Mouse (Mus musculus) brain, embryonic 18.5 days (tissue): ENCODE measurements at regions not wholly inside any gene's neighbourhood (a gene's known extent, or its start where the extent isn't known, plus 50 kb on each side); places are given as distances from the start of the nearest gene placed in this dataset.
"Not testable (repeated sequence)": the region's sequence is repeated elsewhere in the genome, so short reads cannot be mapped to it uniquely, and the experiment has no call there.

Source experiments
- DNase-seq: peaks from one replicate; pipeline ENCODE4 v3.0.0-alpha.2; 2012; ENCODE audit warnings: low read depth, low spot score

- no peak for DNase-seq
These were observed 168.7 kb upstream of the Mon1b start for GRCm38 (mm10) chr8:113466683-113467082.

- DNase-seq, result no peak
These were observed 145.8 kb upstream of the Mon1b start for GRCm38 (mm10) chr8:113489436-113490107.

DNA sequence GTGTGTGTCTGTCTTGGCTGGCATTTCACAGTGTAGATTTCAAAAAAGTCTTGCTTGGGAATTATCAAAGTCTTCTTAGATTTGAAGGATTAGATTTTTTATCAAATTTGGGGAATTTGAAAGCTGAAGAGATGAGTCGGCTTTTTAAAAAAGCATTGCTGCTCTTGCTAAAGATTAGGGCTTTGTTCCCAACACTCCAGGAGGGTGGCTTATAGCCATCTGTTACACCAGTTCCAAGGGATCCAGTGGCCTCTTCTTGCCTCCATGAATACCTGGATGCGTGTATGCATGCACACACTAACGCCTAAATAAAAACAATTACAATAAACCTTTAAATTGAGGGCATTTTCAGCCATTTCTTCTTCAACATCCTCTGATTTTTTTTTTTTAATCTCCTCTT is 144.5 kb upstream of the Mon1b start:
- DNase-seq, result no peak

DNA sequence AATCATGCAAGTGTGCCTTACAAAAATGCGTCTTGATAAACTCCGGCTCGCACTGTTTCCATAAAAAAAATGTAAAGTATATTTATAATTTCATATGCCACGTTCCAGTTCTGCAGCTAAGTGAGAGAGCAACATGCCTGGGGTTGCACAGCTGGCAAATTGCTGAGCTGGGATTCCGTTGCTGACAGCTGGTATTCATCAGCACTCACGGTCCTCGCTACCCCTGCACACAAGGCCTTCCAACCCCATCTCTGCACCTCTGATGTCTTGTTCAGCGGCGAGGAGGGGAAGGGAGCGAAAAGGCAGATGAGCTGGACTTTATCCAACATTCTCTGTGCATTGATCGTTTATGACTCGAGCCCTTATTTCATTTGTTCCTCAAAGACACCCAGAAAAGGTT is 138.5 kb upstream of the Mon1b start:
- no peak for DNase-seq

GRCm38 (mm10) chr8:113502671-113503070 is 132.7 kb upstream of the Mon1b start:
- no peak for DNase-seq

GRCm38 (mm10) chr8:113512856-113513255 is 122.5 kb upstream of the Mon1b start:
- no peak for DNase-seq

GRCm38 (mm10) chr8:113513886-113514730 is 121.3 kb upstream of the Mon1b start:
- DNase-seq, result no peak

- not testable (repeated sequence) for DNase-seq
These were observed 120.5 kb upstream of the Mon1b start for GRCm38 (mm10) chr8:113514731-113515375.

- DNase-seq, result no peak
These were observed 119.2 kb upstream of the Mon1b start for GRCm38 (mm10) chr8:113516176-113516575.

DNA sequence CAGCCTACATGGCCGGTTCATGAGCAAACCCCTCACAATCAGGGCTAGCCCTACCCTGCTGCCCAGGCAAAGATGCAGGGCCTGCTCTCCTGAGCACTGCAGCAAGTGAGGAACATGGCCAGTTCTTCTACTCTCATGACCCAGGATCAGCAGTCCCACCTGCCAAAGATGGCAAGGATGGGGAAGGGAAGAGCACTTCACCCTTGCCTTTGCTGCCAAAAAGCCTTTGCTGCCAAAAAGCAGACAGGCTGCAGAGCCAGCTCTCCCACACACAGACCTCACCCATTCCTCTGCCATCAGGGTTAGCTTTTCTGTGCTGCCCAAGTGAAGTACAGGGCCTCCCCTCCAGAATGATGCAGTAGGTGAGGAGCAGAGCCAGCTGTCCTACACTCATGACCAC is 117.5 kb upstream of the Mon1b start:
- no peak for DNase-seq

GRCm38 (mm10) chr8:113523561-113523960 is 111.8 kb upstream of the Mon1b start:
- no peak for DNase-seq

DNA sequence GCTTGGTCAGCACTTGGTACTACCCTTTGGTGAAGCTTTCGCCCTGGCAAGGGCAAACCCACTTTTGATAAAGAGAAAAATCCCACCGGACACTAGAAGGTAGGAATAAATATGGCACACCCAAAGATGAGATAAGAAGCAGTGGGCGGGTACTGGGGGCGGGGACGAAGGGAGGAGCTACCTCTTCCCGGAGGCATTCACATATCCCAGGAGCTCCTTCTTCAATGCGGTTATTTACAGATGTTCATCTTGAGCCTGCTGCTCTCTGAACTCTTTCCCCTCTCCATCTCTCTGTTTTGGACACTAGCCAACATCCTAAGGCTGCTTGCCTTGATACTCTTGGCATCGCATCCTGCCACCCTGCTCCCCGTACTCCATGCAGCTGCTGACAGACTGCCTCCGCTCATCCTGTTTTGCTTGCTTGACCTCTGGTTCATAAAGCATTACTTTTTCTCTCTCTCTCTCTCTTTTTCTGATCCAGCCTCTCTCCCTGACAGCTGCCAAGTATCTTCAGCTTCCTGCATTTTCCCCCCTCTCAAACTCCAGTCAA is 104.2 kb upstream of the Mon1b start:
- no peak for DNase-seq

- DNase-seq, result no peak
These were observed 102.5 kb upstream of the Mon1b start for GRCm38 (mm10) chr8:113532881-113533280.

- no peak for DNase-seq
These were observed 94.0 kb upstream of the Mon1b start for GRCm38 (mm10) chr8:113541437-113541836.

DNA sequence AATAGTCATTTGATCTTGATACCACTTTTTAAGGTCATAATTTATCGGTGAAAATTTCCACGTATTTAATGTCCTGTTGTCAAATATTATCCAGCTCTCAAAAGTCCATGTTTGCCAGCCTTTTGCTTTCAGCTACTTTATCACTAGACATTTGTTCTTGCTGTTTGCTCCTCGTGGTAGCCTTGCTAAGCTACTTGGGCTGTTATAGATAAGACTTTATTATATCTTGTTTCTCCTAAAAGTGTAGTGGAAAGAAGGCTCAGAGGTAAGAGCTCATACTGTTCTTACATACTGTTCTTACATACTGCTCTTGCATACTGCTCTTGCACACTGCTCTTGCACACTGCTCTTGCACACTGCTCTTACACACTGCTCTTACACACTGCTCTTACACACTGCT is 93.3 kb upstream of the Mon1b start:
- DNase-seq, result no peak

DNA sequence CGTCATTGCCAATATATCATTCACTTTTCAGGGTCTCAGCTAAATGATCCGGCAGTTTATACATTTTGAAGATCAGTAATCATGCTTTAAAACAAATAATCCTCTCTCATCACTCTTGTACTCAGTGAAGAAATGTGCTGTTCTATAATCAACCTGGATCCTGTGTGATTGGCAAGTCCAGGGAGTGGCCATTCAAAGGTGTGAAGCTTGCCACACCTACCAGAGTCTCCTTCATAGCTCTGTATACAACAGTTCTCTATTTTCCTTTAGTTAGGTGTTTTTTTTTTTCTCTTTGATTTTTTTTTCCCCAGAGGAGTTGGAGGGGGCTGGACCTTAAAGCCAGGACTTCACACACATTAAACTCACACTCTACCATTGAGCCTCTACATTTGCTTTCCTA is 92.7 kb upstream of the Mon1b start:
- DNase-seq, result no peak

DNA sequence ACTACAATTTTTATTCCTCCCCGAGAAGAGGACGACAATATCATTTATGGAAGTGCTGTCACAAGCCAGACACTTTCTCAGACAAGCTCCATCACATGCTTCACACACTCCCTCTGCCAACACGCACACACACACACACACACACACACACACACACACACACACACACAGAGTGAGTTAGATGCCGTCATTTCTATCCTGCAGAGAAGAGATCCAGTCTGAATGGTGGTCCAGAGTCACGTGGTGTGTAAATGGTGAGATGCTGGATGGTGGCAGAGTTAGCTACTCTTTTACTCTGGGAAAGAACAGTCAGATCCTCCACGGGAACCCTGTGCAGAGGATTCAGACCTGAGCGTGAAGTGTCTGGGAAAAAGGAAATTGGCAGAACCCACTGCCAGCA is 86.2 kb upstream of the Mon1b start:
- DNase-seq, result no peak

DNA sequence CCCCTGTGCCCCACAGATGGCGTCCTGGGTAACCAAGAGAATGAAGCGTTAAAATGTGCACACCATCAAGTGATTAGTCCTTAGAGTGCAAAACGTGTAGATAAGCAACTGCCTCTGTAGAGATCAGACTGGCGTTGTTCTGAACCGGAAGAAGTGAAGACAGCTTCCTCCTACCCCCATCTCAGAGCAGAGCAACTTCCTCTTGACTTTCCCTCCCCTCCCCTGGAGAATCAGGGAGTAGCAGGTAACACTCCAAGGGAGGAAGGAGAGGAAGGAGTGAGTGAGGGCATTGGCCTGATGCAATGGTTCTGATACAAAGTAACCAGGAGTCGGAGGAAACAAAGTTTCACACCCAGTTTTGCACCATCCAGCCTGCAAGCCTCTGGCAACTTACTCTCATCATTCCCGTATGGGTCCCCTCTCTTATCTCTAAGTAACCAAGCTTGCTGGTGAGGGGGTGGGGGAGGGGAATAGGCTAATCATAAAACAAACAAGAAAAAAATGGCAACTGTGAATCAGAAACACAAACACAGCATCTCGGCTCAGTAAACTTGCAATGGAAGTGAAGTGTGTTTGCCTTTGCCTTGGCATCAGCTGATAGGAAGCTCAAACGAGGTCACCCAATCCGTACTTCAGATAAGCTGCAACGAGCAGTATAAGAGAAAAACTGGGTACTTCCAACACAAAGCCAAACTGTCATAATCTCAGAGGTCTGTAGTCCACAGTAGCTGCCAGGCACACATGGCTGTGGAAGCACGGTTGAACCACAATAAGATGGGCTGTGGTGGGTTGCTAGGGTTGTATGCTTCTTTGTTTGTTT is 83.7 kb upstream of the Mon1b start:
- no peak for DNase-seq

DNA sequence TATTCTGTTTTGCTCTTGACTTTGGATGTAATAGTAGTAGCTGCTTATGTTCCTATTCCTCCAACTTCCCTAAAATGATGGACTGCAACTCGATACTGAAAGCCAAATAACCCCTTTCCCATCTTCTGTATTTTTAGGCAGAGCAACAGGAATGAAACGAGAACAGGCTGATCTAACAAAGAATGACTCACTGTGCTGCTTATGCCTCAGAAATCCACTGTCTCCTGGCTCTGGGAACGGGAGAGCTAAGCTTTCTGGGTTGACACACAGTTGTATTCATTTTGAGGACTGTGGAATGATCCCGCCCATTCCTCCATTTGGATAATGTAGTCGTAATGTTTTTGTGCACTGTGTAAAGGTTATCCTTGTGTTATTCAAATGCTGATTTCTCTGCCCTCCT is 82.6 kb upstream of the Mon1b start:
- no peak for DNase-seq

- DNase-seq, result no peak
These were observed 80.5 kb upstream of the Mon1b start for GRCm38 (mm10) chr8:113554700-113555455.

DNA sequence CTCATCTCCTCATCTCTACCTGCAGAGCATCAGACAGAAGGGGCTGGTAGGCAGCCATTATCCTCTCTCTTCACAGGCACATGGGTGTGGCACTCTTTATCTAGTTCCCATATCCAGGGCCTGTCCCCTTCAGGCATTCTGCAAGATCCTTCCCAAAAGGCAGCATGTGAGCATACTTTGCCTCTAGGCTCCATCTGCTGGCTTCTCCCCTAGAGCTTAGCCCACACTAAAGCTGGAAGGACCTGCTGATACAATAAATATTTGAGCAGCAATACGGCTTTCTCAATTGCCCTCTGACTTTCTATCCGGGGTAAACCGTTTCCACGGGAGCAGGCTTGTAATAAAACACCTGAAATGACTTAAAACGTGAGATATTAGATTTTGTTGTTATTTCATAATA is 78.4 kb upstream of the Mon1b start:
- DNase-seq, result no peak
